Mouse (Mus musculus): ENCODE measurements around the gene Hspb7.

GRCm38 (mm10) chr4:141461088-141461487, 40.5 kb downstream of the Hspb7 start:
- TF ChIP-seq CTCF (IDR thresholded peaks at IDR 0.05; ENCODE audit: insufficient read depth, low read depth, low read length) (no peak), POLR2A (IDR thresholded peaks at IDR 0.05; ENCODE audit: insufficient read depth, low read depth, low read length) (no peak)

All from olfactory bulb, adult 2 months (tissue).